Mouse (Mus musculus): ENCODE results near the gene Olfr857. TPM values are rescaled to one million over a fixed set of nuclear protein-coding genes. Genes with fewer than 3 reads are reported as not detected.
"Not testable (repeated sequence)": the region's sequence is repeated elsewhere in the genome, so short reads cannot be mapped to it uniquely, and the experiment has no call there.

The Olfr857 gene
- not detected for total RNA-seq (2021)
- not detected in 2 replicates for polyA plus RNA-seq (2012; rRNA removed)
- long read RNA-seq: 0 reads

- 85% methylated on average over 1 of the region's 1 CpGs for WGBS
- no peak for TF ChIP-seq POLR2A (IDR thresholded peaks at IDR 0.05; ENCODE audit: insufficient read depth, low read depth, low read length)
- TF ChIP-seq EP300 (IDR thresholded peaks at IDR 0.05; ENCODE audit: insufficient read depth, low read depth, low read length): no peak
- no peak for TF ChIP-seq CTCF (IDR thresholded peaks at IDR 0.05)
- no peaks in the 10 kb centered on the region for H3K79me2 ChIP-seq (replicated peaks; ENCODE audit: control insufficient read depth, insufficient read depth, low read length)
- no peak within 1 kb of the TSS for H3K9ac ChIP-seq (ENCODE audit: low read depth, low read length)
- H3K27me3 ChIP-seq (ENCODE audit: control insufficient read depth, insufficient read depth, low read length): no peaks in the 10 kb centered on the region
- H3K36me3 ChIP-seq (ENCODE audit: control insufficient read depth, insufficient read depth, low read length): no peaks in the 10 kb centered on the region
- H3K4me3 ChIP-seq: no peak within 1 kb of the TSS
- DNase-seq: no peak
- H3K4me1 ChIP-seq (ENCODE audit: control insufficient read depth, insufficient read depth, low read length): no peaks in the 10 kb centered on the region
- intact Hi-C loops (cut with DNase I): no loop called here
- H3K27ac ChIP-seq: no peak within 1 kb of the TSS
These were observed at the start of gene Olfr857 for GRCm38 (mm10) chr9:19709133-19709532. TSS of gene Olfr857 (plus strand) at chr9:19709433.

- intact Hi-C loops (cut with DNase I): no loop called here
- H3K36me3 ChIP-seq (ENCODE audit: control insufficient read depth, insufficient read depth, low read length): no peaks in the 10 kb centered on the region
- no peak overlapping the region for H3K9ac ChIP-seq (ENCODE audit: low read depth, low read length)
- DNase-seq: no peak
- H3K27ac ChIP-seq: no peak overlapping the region
- WGBS: 80% methylated on average over 6 of the region's 6 CpGs
- H3K27me3 ChIP-seq (ENCODE audit: control insufficient read depth, insufficient read depth, low read length): no peaks in the 10 kb centered on the region
- no peak for TF ChIP-seq CTCF (IDR thresholded peaks at IDR 0.05)
- TF ChIP-seq EP300 (IDR thresholded peaks at IDR 0.05; ENCODE audit: insufficient read depth, low read depth, low read length): no peak
- no peak for TF ChIP-seq POLR2A (IDR thresholded peaks at IDR 0.05; ENCODE audit: insufficient read depth, low read depth, low read length)
- no peaks in the 10 kb centered on the region for H3K4me1 ChIP-seq (ENCODE audit: control insufficient read depth, insufficient read depth, low read length)
- no peaks in the 10 kb centered on the region for H3K79me2 ChIP-seq (replicated peaks; ENCODE audit: control insufficient read depth, insufficient read depth, low read length)
- H3K4me3 ChIP-seq: no peak overlapping the region
These were observed 19.0 kb upstream of the Olfr857 start for GRCm38 (mm10) chr9:19690281-19690680.

- no peak for TF ChIP-seq POLR2A (IDR thresholded peaks at IDR 0.05; ENCODE audit: insufficient read depth, low read depth, low read length)
- no peak for TF ChIP-seq EP300 (IDR thresholded peaks at IDR 0.05; ENCODE audit: insufficient read depth, low read depth, low read length)
- TF ChIP-seq CTCF (IDR thresholded peaks at IDR 0.05): no peak
- intact Hi-C loops (cut with DNase I): no loop called here
- Histone ChIP-seq H3K4me3 (no peak overlapping the region), H3K4me1 (ENCODE audit: control insufficient read depth, insufficient read depth, low read length) (no peaks in the 10 kb centered on the region), H3K9ac (ENCODE audit: low read depth, low read length) (no peak overlapping the region), H3K27me3 (ENCODE audit: control insufficient read depth, insufficient read depth, low read length) (no peaks in the 10 kb centered on the region), H3K79me2 (replicated peaks; ENCODE audit: control insufficient read depth, insufficient read depth, low read length) (no peaks in the 10 kb centered on the region), H3K36me3 (ENCODE audit: control insufficient read depth, insufficient read depth, low read length) (no peaks in the 10 kb centered on the region), H3K27ac (no peak overlapping the region)
- no peak for DNase-seq
- 72% methylated on average over 1 of the region's 1 CpGs for WGBS
These were observed 17.8 kb upstream of the Olfr857 start for GRCm38 (mm10) chr9:19691426-19691825.

- no peaks in the 10 kb centered on the region for H3K79me2 ChIP-seq (replicated peaks; ENCODE audit: control insufficient read depth, insufficient read depth, low read length)
- H3K4me1 ChIP-seq (ENCODE audit: control insufficient read depth, insufficient read depth, low read length): no peaks in the 10 kb centered on the region
- no peak overlapping the region for H3K27ac ChIP-seq
- no peak for DNase-seq
- H3K27me3 ChIP-seq (ENCODE audit: control insufficient read depth, insufficient read depth, low read length): no peaks in the 10 kb centered on the region
- no peaks in the 10 kb centered on the region for H3K36me3 ChIP-seq (ENCODE audit: control insufficient read depth, insufficient read depth, low read length)
- no peak overlapping the region for H3K9ac ChIP-seq (ENCODE audit: low read depth, low read length)
- H3K4me3 ChIP-seq: no peak overlapping the region
- intact Hi-C loops (cut with DNase I): no loop called here
- 63% methylated on average over 2 of the region's 2 CpGs for WGBS
- TF ChIP-seq CTCF (IDR thresholded peaks at IDR 0.05) (no peak), POLR2A (IDR thresholded peaks at IDR 0.05; ENCODE audit: insufficient read depth, low read depth, low read length) (no peak)
These were observed 16.8 kb upstream of the Olfr857 start for GRCm38 (mm10) chr9:19692430-19692829.

GRCm38 (mm10) chr9:19694285-19694684, 14.9 kb upstream of the Olfr857 start:
- H3K4me1 ChIP-seq (ENCODE audit: control insufficient read depth, insufficient read depth, low read length); H3K4me3 ChIP-seq; H3K27me3 ChIP-seq (ENCODE audit: control insufficient read depth, insufficient read depth, low read length); H3K27ac ChIP-seq; DNase-seq; intact Hi-C loops (cut with DNase I); H3K79me2 ChIP-seq (replicated peaks; ENCODE audit: control insufficient read depth, insufficient read depth, low read length); H3K9ac ChIP-seq (ENCODE audit: low read depth, low read length); H3K36me3 ChIP-seq (ENCODE audit: control insufficient read depth, insufficient read depth, low read length): not testable (repeated sequence)
- WGBS: 36% methylated on average over 2 of the region's 2 CpGs

GRCm38 (mm10) chr9:19694898-19695379, 14.3 kb upstream of the Olfr857 start:
- H3K4me3 ChIP-seq; DNase-seq; H3K4me1 ChIP-seq (ENCODE audit: control insufficient read depth, insufficient read depth, low read length); H3K27ac ChIP-seq; H3K9ac ChIP-seq (ENCODE audit: low read depth, low read length); H3K27me3 ChIP-seq (ENCODE audit: control insufficient read depth, insufficient read depth, low read length); H3K79me2 ChIP-seq (replicated peaks; ENCODE audit: control insufficient read depth, insufficient read depth, low read length); intact Hi-C loops (cut with DNase I); H3K36me3 ChIP-seq (ENCODE audit: control insufficient read depth, insufficient read depth, low read length): not testable (repeated sequence)
- 67% methylated on average over 9 of the region's 9 CpGs for WGBS

GRCm38 (mm10) chr9:19704546-19704945, 4.7 kb upstream of the Olfr857 start:
- H3K9ac ChIP-seq (ENCODE audit: low read depth, low read length); H3K27ac ChIP-seq; H3K4me3 ChIP-seq; H3K36me3 ChIP-seq (ENCODE audit: control insufficient read depth, insufficient read depth, low read length); H3K79me2 ChIP-seq (replicated peaks; ENCODE audit: control insufficient read depth, insufficient read depth, low read length); DNase-seq; intact Hi-C loops (cut with DNase I); H3K27me3 ChIP-seq (ENCODE audit: control insufficient read depth, insufficient read depth, low read length); H3K4me1 ChIP-seq (ENCODE audit: control insufficient read depth, insufficient read depth, low read length): not testable (repeated sequence)
- WGBS: 64% methylated on average over 2 of the region's 2 CpGs

Other genes with a start within 250 kb of the Olfr857 start
- not detected for gene Olfr850, start 231.2 kb upstream of the Olfr857 start, total RNA-seq (2021)
- gene Olfr850, start 231.2 kb upstream of the Olfr857 start, polyA plus RNA-seq (2012; rRNA removed): not detected in 2 replicates
- gene Olfr851, start 216.1 kb upstream of the Olfr857 start, total RNA-seq (2021): not detected
- gene Olfr851, start 216.1 kb upstream of the Olfr857 start, polyA plus RNA-seq (2012; rRNA removed): not detected in 2 replicates
- gene Olfr853, start 168.4 kb upstream of the Olfr857 start, total RNA-seq (2021): not detected
- gene Olfr853, start 168.4 kb upstream of the Olfr857 start, polyA plus RNA-seq (2012; rRNA removed): not detected in 2 replicates
- not detected for gene Olfr854, start 142.1 kb upstream of the Olfr857 start, total RNA-seq (2021)
- not detected in 2 replicates for gene Olfr854, start 142.1 kb upstream of the Olfr857 start, polyA plus RNA-seq (2012; rRNA removed)
- not detected for gene Olfr855, start 126.8 kb upstream of the Olfr857 start, total RNA-seq (2021)
- not detected in 2 replicates for gene Olfr855, start 126.8 kb upstream of the Olfr857 start, polyA plus RNA-seq (2012; rRNA removed)
- gene Zfp317, start 87.3 kb upstream of the Olfr857 start, total RNA-seq (2021): 10 to 100 TPM; 14.2 to 14.8 TPM
- gene Zfp317, start 87.3 kb upstream of the Olfr857 start, polyA plus RNA-seq (2012; rRNA removed): 7.2 and 12.7 TPM in 2 replicates
- gene Olfr58, start 70.8 kb downstream of the Olfr857 start, total RNA-seq (2021): not detected
- gene Olfr58, start 70.8 kb downstream of the Olfr857 start, polyA plus RNA-seq (2012; rRNA removed): not detected in 2 replicates
- gene Olfr859, start 95.5 kb downstream of the Olfr857 start, total RNA-seq (2021): not detected
- gene Olfr859, start 95.5 kb downstream of the Olfr857 start, polyA plus RNA-seq (2012; rRNA removed): not detected in 2 replicates
- gene Olfr860, start 140.3 kb downstream of the Olfr857 start, total RNA-seq (2021): not detected
- not detected in 2 replicates for gene Olfr860, start 140.3 kb downstream of the Olfr857 start, polyA plus RNA-seq (2012; rRNA removed)
- gene Olfr862, start 178.6 kb downstream of the Olfr857 start, total RNA-seq (2021): not detected
- not detected in 2 replicates for gene Olfr862, start 178.6 kb downstream of the Olfr857 start, polyA plus RNA-seq (2012; rRNA removed)
- gene Olfr77, start 207.4 kb downstream of the Olfr857 start, total RNA-seq (2021): not detected
- not detected in 2 replicates for gene Olfr77, start 207.4 kb downstream of the Olfr857 start, polyA plus RNA-seq (2012; rRNA removed)